Mouse (Mus musculus) erythroblast, embryonic 14.5 days (primary cell): ENCODE results near the gene Mtss1l.

ENCODE experiments used
- GATA1 ChIP-seq: IDR thresholded peaks from 2 replicates; pipeline ENCODE4 v1.6.1; 2012; ENCODE audit warnings: low read length, inconsistent platforms, mixed read lengths
- TAL1 ChIP-seq: IDR thresholded peaks from 3 replicates; pipeline ENCODE4 v1.6.1; 2012; ENCODE audit warnings: low read length, inconsistent platforms, mixed read lengths

GRCm38 (mm10) chr8:110706288-110706870 is 14.9 kb upstream of the Mtss1l start:
- TF ChIP-seq GATA1 (no peak), TAL1 (no peak)
